Mouse (Mus musculus): ENCODE measurements around the gene Anks3.

DNA sequence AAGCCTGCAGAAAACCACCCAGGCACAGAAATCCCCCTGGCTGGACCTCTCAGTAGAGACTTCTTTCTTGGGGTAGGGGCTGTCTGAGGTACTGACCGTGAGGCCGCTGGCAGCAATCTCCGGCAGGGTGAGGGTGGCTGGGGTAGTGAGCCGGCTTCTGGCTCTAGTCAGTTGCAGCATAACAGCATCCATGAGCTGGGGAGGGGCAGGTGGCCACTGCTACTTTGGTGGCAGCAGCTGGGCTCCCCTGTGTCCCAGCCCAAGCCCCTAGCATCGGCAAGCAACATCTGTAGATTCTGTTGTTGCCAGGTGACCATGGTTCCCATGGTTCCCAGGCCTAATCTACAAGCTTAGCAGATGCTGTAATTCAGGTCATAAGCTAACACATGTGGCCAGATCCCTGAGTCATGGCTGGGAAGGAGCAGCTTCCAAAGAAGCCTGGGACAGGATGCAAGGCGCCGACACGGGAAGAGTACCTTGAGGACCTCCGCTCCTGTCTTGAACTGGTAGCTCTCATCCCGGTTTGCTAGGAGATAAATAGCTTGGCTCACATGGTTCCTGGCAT, 46.4 kb upstream of the Anks3 start:
- no peak for TF ChIP-seq CHD1 (IDR thresholded peaks at IDR 0.05; ENCODE audit: low read depth, low read length)
- TF ChIP-seq ETS1 (IDR thresholded peaks at IDR 0.05; ENCODE audit: low read depth, low read length) = no peak
- no peak for TF ChIP-seq EP300 (IDR thresholded peaks at IDR 0.05; ENCODE audit: low read depth in 1 of 2, low read length in 2 of 2)
- no peak for TF ChIP-seq USF2 (IDR thresholded peaks at IDR 0.05; ENCODE audit: borderline replicate concordance in 1 of 2, insufficient read depth in 1 of 2, low read depth in 1 of 2, low read length in 2 of 2)
- TF ChIP-seq TCF12 (IDR thresholded peaks at IDR 0.05; ENCODE audit: low read depth, low read length) = no peak
- TF ChIP-seq MAFK (IDR thresholded peaks at IDR 0.05; ENCODE audit: borderline replicate concordance, low read depth, low read length) = no peak
- no peak for TF ChIP-seq MAX (IDR thresholded peaks at IDR 0.05; ENCODE audit: low read length)
- TF ChIP-seq POLR2A (IDR thresholded peaks at IDR 0.05; ENCODE audit: control insufficient read depth in 1 of 2, insufficient read depth in 1 of 2, low read depth in 1 of 2, low read length in 2 of 2, poor library complexity in 1 of 2) = no peak
- TF ChIP-seq TBP (IDR thresholded peaks at IDR 0.05; ENCODE audit: low read depth, low read length) = no peak
